Mouse (Mus musculus): Measurements from ENCODE around the gene Ctps2.

The Ctps2 gene

DNA sequence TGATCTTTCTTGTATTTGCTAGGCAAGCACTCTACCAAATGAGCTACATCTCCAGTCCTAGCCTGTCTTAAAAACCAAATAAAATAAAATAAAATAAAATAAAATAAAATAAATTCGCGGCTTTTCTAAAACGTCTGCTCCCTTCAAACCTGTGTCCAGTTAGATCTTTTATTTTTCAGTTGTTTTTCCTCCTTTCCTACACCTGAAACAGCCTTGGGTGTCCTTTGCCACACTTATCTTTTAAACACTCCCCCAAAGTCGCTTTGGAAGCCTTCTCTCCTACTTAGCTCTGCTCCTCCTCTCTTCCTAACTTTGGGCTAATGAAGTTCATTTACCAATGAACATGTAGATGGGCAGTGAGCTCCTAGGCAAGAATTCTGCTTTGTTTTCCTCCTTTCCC is at the start of gene Ctps2:
Ctps2 (plus strand) TSS at position 301 of the 400 bp plus-strand sequence.
- no peak for DNase-seq

DNA sequence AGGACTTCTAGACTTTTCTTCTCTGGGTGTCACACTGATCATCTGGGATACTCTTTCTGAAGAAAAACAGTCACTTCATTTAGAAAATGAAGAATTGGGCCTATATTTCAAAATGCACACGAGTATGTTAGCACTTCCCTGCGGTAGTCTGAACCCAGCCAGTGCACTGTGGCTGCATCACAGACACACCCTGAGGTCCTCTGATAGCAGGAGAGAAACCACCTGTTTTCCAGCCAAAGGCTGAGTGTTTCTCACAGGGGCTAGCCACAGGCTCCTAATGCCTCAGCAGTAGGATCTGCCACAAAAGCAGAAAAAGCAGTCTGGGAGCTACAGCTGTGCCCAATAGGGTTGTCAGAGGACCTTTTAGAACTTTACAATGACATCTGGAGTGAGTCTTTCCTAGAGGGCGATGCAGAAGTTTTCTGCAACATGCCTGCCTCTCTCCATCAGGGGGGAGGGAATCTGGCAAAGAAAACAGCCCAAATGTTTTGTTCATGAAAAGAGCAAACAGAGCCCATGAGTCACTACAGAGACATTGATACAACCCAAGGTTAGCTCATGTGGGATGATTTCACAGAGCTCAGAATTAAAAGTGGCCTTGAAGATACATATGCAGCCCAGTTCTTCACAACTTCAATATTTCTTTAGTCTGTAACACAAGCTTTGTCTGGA is 32.6 kb upstream of the Ctps2 start:
- no peak for DNase-seq

DNA sequence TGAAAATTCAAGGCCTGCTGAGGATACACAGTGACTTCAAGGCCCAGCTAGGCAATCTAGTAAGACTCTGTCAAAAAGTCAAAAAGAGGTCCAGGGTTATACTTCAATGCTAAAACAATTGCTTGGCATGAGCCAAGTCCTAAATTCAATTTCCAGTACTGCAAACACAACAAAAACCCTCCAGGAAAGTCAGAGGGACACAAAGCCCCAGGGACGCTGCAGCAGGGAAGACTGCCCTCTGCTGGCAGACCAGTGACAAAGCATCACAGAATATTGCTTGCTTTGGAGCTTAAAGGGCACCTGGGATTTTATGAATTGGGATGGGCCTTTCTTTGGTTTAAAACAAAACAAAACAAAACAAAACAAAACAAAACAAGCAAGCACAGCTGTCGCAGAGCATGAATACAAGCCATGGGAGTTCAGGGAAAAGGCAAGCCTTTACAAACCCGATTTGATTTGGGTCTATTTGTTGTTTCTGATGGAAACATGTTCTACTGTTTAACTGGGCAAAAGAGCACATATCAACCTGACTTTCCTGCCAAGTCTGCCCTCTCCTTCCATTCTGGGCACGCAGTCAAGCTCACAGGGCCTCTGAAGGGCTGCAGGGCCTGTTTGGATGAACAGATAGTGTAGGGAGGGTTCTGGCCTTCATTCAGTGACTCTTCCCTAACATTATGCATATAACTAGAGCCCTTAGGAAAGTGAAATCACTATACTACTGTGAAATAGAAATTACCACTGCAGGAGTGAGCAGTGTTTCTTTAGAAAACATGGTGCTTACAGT is 29.1 kb upstream of the Ctps2 start:
- peak; percentile 28 for DNase-seq

DNA sequence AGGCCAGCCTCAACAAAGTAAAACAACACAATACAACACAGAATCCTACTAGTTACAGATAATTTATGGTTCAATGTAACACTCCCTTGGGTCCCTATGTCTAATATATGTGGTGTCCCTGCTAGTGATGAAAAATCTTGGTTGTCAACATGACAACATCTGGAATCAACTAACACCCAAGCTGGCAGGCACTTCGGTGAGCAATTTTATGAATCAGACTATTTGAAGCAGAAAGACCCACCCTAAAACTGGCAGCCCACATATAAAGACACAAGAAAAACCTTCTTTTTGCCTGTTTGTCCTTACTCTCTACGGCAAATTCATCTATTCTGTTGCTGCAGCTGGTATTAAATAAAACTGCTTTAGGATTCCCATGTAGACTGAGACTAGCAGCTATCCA is 27.3 kb upstream of the Ctps2 start:
- DNase-seq = no peak

DNA sequence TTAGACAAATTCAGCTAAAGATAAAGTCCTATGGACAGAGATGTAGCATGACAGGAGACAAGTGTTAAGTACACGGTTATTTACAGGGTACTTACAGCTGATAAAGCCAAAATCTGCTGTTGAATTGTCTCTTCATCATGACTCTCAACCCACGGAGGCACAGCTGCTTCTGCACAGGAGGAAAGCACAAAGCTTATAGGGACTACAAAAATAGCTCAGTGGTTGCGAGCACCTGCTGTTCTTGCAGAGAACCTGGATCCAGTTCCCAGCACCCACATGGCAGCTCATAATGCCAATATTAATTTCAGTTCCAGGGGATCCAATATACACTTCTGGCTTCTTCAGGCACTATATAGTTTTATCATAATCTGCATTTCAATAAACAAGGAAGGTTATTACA is 22.8 kb upstream of the Ctps2 start:
- no peak for DNase-seq

DNA sequence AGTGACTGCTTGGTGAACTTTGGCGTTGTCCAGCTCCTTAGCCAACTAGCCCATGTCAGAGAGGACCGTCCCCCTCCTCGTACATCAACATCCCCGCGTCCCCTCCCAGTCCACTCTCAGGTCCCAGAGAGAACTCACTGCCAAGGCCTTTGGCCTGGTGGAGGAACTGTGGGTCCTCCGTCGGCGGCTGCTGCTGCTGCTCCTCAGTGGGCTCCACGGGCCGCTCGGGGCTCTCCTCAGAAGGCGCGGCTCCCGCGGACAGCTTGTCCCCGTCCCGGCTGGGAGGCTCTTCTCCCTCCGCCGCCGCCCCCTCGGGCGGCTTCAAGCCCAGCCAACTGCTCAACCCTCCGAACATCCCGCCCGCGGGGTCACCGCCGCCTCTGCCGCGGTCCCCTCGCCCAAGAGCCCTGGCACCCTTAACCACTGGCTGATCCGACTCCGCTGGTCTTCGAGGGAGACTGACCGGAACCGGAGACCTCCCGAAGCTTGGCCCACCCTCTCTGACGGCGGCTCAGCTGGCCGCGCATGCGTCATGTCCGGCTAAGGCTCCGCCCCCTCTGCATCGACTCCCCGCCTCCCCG is 13.0 kb upstream of the Ctps2 start, which contains the start of gene Syap1:
Syap1 (minus strand) TSS at position 517 of the 581 bp plus-strand sequence.
- peak; percentile 71 for DNase-seq

DNA sequence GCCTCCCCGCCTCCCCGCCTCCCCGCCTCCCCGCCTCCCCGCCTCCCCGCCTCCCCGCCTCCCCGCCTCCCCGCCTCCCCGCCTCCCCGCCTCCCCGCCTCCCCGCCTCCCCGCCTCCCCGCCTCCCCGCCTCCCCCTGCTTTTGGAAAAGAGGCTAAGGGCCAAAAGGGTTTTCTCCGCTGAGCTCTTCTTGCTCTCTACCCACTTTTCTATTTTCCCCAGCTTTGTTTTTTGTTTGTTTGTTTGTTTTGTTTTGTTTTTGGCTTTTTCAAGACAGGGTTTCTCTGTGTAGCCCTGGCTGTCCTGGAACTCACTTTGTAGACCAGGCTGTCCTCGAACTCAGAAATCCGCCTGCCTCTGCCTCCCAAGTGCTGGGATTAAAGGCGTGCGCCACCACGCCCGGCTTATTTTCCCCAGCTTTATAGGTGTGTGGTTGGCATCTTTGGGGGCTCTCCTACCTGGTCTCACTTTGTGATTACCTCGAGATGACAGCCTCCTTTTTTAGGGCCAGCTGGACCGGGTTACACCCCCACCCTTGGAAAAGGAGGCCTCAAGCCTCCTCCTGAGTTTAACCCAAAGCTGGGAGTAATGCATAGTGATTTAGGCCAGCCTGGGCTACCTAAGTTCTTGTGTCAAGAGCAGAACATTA is 12.3 kb upstream of the Ctps2 start:
- peak; percentile 24 for DNase-seq

DNA sequence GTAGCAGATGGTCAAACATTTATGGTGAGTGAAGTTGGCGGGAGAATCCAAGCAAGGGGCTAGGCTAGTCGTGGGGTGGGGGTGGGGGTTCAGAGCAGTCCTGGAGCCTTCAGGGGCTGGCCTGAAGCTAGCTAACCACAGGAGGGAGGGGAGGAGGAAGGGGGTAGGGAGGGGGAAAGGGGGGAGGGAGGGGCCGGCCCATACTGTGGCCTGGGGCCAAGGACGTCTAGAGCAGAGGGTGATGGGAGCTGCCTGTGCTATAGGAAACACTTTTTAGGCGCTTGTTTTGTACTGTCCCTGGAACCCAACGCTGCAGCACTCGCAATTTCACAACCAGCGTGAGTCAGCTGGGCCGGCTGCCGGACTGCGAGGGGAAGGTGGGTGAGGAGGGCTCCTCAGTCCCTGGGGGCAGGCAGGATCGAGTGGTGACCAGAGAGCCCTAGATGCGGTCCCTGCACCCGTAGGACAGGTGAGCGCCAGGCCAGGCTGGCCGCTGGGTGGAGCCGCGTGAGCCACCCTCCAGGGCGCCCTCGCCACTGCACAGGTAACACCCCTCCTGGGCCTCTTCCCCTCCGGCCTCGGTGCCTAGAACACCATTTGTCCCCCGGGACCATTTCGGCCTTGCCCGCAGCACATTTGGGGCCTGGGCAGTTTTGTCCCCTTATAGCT is 467 bp downstream of the Ctps2 start:
- peak; percentile 51 for DNase-seq

DNA sequence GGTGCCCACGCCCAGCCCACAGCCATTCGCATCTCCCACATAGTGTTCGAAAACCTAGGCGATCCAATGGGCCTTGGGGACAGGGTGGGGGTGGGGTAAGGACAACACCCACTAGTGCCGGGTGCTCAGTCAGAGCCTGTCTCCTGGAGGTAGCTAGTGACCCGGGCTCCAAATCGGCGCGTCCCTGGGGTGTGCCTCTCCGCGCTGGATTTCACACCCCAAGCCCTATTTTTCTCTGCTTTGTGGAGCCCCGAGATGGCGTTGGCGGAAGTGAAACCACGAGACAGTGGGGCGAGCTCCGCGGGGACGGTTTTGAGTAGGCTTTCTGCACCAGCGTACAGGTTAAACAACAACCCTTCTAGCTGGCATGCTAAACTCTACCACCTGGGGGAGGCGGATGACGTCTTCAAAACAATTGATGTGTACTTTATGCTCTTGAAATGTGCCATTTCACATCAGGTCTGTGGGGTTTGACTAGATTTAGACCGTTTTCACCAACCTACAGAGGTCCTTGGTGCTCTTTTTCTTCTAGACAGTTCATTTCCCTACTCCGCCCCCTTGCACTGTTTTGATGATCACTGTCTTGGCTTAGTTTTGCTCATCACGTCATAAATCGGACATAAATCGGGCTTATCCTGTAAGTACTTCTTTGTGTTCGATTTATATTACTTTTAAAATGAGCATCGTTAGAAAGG is 1.1 kb downstream of the Ctps2 start:
- peak; percentile 48 for DNase-seq

DNA sequence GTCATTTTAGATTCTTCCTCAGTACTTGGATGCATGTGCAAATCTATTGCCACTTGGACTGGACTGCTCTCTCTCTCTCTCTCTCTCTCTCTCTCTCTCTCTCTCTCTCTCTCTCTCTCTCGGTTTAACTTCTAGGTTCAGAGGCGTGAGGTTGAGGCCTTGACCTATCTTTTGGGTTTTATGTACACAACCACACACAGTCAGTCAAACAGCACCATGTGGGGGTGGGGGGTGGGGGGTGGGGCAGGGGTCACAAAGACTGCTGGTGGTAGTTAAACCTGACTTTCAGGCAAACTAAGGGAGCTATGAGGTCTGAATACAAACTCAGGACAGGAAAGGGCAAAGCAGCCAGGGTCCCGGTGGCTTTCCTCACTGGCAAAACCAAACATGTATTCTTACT is 6.5 kb downstream of the Ctps2 start:
- DNase-seq = no peak

DNA sequence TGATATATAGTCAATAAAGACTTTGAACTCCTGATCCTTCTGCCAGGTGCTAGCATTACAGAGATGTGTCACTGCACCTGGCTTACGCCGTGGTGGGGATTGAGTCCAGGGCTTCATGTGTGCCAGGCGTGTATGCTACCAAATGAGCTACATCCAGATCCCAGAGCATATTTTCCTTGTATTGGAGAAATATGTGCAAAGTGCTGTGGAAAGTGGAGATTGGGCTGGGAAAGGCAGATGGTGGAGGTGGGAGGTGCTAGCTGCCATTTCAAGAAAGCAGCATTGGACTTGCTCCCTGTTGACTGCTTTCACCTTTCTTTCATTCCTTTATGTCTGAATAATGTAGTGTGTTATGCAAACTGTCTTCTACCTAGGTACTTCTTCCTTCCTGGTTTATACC is 12.6 kb downstream of the Ctps2 start:
- no peak for DNase-seq

DNA sequence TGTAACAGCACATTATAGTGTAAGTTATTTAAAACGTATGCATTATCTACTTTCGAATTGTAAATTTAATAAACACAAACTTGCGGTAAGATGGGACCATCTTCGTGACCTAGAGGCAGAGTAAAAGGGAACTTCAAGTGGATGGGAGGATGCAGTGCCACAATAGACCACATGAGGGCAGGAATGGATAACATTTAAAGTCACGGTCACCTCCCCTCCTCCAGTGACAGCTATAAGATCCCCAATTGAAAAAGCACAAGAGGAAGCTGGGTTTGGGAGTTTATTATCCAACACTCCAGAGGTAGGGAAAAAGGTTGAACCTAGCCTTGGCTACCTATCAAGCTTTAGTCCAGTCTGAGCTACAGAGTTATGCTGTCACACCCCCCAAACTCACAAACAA is 14.7 kb downstream of the Ctps2 start:
- DNase-seq = peak; percentile 41

DNA sequence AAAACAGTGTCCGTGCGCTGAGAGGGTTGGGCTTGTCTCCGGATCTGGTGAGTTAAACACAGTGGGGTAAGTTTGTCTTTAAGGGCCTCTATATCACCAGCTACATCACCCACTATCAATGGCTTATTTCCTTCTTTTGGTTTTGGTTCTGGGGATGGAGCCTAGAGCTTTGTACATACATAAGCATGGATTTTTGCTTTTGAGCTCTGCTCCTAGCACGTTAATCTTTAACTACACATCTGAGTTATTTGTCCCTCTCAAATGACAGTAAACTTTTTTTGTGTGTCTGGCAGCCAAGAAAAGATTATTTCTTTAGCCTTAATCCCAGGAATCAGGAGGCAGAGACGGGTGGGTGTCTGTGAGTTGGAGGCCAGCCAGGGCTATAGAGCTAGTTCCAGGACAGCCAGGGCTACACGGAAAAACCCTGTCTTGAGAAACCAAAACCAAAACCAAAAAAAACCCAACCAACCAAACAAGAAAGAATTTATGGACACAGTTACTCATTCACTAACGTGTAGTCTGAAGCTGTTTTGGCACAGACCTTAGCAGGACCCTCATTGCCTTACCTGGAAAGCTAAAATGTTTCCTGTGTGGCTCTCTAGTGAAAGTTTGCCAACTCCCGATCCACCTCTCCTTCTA is 20.6 kb downstream of the Ctps2 start:
- DNase-seq = no peak

DNA sequence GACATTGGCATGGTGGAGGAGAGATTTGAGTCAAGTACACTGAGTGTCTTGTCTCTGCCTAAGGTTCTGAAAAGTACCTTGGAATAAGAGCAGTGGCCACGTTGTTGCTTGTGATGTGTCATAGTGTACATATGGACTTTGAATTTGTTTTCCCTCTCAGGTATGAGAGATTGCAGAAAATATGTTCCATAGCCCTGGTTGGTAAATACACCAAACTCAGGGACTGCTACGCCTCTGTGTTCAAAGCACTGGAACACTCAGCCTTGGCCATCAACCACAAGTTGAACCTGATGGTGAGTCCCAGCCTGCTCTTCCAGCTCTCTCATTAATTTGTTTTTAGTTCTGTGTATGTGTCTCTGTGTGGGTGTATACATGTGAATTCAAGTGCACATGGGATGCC is 30.4 kb downstream of the Ctps2 start:
- DNase-seq = no peak

DNA sequence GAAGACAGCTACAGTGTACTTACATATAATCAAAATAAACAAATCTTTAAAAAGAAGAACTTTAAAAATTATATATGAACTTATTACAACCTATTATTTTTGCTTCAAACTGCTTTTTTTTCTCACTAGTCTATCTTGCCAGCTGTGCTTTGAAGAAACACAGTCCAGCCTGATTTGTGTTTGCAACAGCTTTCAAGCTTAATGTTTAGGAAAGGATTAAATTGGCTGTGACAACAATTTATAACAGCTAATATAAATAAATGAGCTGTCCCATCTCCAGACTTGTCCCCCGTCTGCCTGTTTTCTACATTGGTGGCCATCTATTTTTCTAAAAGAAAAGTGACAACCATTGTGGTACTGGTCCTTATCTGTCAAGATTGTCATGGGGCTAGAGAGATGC is 41.0 kb downstream of the Ctps2 start:
- no peak for DNase-seq

DNA sequence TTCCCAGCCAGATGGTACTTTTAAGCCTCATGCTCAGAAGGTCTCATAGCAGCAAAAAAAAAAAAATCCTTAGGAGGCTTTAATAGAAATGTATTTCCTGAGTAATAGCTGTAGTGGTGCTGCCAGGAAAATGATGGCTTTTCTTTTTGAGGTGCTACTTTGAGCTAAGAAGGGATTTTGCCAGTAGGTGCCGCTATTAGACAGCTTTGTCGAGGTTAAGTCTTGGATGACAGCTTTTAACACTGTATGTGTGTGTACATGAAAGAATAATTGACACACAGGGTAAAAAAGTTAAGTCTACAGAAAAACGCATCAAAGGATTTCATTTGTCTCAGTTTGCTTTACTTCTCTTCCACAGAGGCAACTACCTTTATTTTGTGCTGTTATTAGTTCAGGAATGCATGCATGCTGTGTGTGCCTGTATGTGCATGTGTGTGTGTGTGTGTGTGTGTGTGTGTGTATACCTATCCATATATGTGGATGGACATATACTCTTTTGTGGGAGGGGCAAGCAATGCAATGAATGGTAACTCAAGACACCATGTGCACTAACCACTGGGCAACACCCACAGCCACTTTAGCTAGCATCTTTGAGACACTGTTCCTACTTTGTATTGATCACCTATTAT is 48.9 kb downstream of the Ctps2 start:
- peak; percentile 54 for DNase-seq

DNA sequence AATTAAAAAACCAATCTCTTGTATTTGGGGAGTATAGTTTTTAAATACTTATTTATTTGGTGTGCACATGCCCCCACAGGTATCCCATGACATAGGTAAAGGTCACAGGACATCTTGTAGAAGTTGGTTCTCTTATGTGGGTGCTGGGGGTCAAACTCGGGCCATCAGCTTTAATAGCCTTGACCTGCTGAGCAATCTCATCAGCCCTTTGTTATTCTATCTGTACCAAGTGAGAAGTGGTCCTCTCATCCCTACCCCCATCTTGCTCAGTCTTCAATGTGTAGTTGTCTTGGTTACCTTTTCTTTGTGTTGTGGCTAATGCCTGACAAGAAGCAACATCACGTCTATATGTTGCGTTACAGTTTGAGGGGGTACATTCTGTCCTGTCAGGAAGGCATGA is 56.9 kb downstream of the Ctps2 start:
- no peak for DNase-seq

DNA sequence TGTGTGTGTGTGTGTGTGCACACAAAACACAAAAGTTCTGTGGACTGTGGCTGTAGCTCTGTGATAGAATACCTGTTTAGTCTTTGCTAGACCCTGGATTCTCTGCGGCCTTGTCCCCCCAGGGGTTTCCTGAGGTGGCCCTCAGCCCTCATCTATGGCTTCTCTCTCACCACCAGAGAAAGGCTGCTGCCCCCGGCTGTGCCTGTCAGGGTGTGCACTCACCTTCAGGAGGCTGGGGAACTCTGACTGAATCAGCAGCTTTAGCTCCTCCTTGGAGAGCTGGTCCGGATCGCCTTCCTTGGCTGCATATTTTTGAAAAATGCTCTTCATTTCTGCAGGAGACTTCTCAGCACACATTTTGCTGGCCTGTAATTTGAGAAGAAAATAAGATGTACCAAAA is 62.8 kb downstream of the Ctps2 start:
- DNase-seq = no peak

DNA sequence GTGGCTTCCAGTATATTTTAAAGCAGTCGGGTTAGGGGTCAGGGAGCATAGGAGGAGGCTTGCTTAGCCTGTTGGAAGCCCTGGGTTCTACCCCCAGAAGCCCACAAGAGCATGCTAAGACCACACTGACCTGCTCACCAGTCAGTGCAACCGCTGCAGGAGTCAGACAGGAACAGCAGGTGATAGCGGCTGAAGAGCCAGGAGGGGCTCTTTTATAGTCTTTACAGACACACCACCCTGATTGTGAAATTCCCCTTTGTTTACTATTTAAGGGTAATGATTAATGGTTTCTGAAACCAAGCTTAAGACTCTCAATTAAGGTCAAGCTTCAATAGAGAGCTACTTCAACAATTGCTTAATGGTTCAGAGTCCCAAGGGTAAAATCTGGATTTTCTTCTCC is 63.3 kb downstream of the Ctps2 start, which contains the start of gene S100g:
S100g (minus strand) TSS at position 217 of the 400 bp plus-strand sequence.
- DNase-seq = no peak

DNA sequence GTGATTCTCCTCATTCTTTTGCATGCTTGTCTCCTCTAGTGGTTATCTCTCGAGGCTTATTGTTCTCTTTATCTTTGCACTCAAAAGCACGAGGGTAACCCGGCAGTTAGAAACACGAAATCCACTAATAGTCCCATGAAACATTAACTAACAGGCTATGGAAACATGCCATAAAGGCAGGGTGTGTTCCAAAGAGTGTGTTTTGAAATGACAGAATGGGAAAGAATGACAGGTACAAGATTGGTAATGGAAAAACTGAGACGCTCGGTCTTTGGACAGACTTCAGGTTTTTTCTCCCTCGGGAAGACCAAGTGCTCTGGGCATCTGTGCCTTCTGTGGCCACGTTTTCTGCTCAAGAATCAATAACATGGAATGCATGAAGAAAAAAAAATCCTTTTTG is 66.4 kb downstream of the Ctps2 start:
- no peak for DNase-seq

DNA sequence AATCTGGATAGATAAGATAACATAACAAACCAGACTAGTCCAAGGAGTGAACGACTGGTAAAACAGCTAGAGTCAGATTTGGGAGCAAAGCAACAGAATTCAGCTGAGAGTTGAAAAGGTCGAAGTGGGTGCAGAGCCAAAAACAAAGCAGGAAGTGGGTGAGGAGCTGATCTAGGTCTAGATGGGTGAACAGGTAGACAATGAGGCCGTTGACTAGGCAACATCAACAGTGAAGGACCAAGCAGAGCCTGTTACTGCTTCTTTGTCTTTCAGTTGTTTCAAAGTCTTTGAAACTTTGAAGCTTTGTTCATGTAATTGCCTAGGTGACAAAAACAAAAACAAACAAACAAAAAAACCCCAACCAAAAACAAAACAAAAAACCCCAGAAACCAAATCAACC is 75.2 kb downstream of the Ctps2 start:
- no peak for DNase-seq

Data from cerebellum, adult 9-10 months (tissue).